Mouse (Mus musculus): ENCODE results near the gene Acox3.
A peak's percentile ranks its signal among the peaks of the same experiment; 100 is the strongest.

Acox3 gene

DNA sequence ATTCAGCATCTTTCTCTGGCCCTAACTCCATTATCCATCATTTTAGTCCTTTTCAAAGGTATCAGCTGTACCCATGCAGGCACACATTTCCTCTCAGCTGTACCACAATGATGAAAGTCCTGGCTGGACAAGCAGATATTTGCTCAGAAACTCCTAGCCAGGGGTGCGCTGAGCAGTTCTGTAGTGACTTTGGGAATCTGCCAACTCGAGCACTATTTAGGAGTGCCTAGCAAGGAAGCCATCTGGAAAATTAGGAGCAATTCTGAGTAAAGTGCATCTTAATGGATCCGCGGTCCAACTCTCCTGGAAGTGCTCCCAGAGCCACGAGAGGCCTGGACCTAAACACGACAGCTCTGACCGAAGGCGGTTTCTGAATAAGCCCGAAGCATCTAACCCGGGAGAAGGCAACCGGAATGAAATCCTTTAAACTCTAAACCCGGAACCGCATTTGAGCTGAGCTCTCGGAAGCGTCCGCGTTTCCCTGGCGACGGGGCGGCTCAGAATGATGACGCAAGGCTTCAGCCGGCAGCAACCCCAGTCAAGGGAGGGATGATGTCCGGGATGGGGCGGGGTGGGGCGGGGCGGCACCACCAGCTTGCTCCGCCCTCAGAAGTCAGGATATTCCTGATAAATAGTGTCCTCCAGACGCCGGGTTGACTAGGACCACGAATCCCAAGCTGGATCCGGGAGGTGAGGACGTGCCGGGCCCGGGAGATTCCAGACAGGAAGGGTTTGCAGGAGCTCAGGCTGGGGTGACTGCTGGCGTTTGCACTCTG lies at the start of gene Acox3:
Acox3 (plus strand) TSS at position 596 of the 776 bp plus-strand sequence.
- DNase-seq (ENCODE audit: low spot score) = peak; percentile 95

DNA sequence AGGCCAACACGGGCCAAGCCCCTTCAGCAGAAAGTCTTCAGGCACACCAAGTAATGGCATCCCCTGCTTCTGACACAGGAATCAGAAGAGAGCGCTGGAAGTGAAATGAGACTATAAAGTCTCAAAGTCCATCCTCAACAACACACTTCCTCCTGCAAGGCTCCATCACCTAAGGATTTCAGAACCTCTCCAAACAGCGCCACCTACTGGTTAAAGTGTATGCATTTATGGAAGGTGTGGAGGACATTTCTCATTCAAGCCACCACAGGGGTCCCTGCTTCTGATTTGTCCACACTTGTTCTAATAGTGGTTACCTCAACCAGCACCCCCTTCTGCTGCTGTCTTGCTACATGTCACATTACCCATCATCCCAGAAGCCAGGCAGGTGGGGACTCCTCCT lies 46.6 kb upstream of the Acox3 start:
- DNase-seq (ENCODE audit: low spot score) = no peak

DNA sequence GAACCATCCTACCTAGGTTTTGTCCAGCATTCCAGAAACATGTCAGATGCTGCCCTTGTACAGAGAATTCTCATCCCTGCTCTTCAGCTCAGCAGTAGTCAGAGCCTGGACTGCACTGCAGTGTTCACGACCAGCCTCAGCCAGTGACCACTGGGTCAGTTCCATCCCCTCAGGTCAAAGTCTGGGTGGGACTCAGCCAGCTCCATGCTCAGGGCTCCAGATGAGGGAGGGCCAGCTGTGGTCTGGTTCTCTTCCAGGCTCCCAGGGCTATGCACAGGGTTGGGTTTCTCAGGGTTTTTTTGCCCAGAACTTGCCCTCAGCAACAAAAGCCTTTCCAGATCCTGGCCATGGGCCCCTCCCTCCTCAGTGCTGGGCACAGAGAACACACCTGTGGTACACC lies 45.4 kb upstream of the Acox3 start:
- no peak for DNase-seq (ENCODE audit: low spot score)

DNA sequence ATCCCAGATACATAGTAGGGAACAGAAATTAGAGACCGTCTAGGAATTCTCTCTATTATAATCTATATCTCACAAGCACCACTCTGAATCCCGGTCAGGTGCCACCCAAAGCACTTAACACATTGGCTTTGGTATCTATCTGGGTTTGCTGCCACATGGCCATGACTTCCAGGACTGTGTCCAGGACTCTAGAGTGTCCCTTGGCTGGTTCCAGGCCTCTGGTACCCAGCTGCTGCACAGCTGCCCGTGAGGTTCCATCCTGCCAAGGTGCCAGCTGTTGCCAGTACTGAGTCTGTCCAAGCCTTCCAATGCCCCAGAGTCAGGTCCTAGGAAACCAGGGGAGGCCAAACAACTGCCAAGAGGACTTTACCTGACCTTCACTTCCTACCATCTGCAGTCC lies 44.8 kb upstream of the Acox3 start:
- DNase-seq (ENCODE audit: low spot score) = no peak

DNA sequence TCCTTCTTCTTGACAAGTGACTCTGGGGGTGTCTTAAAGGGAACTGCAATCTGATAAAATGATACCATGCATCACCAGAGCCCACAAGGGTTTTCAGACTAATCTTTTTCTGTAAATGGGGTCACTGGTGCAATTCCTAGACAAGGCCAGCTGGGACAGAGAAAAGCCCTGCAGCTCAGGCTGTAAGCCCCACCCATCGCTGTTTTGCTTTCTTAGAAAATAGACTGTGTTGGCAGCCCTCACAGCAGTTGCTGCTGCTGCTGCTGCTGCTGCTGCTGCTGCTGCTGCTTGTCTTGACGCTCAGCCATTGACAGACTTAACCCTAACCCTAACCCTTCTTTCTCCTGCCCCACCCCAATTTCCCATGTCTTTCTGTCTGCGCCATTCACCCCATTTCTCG lies 43.3 kb upstream of the Acox3 start:
- no peak for DNase-seq (ENCODE audit: low spot score)

DNA sequence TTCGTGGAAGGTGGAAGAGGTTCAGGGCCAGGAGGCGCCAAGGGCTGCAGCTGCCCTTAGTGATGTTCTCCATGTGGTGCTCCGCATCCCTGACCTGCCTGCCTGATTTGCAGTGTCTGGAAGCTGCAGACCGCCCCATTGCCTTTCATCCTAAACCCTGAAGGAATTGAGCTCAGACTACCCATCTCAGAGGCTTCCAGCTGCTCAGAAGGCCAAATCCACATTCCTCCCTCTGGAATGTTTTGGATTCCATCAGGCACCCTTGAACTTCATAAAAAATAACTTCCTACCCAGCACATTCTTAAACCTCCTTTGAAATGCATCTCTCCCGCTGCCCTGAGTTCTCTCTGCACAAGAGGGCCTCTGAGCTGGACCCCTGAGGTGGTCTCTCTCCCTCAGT lies 42.3 kb upstream of the Acox3 start:
- no peak for DNase-seq (ENCODE audit: low spot score)

DNA sequence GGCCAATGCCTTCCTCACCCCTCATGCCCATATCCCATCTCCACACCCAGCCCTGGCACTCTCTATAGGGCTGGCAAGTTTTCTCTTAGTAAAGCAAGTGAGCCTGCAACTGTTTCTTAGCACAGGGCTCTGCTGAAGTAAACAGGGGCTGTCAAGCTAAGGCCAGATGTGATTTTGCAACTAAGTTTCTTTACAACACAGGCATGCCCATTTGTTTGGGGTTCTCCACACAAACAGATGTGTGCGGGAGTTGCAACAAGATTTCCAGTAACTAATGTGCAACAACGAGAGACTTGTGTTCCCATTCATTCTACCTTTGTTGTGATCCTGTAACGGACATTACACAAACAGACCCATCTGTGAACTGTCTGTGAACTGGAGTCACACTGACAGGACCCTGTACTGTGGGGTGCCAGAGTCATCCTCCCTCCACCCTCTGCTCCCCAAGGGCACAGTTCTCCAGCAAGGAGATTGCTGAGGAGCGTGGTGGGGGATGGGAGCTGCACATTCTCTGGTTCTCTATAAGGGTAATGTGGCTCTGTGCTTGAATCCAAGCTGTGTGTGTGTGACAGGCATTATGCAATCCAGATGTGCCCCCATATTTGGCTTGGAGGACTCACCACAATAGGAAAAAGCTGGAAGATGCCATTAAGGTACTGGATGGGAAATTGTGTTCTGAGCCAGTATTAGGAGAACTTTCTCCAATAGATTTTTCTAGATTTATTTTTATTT lies 41.6 kb upstream of the Acox3 start:
- no peak for DNase-seq (ENCODE audit: low spot score)

DNA sequence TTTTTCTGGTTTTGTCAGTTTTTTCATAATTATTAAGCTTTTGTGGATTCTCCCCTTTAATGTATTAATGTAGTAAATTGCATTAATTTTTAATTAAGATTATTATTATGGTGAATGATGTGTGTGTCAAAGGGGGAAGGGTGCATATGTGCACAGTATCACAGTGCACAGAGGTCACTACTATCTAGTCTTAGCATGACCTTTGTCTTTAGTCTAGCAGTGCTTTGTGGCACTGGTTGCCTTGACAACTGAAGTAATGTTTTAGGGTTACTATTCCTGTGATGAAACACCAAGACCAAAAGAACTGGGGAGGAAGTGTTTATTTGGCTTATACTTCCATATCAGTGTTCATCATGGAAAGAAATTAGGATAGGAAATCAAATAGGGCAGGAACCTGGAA lies 36.7 kb upstream of the Acox3 start:
- no peak for DNase-seq (ENCODE audit: low spot score)

DNA sequence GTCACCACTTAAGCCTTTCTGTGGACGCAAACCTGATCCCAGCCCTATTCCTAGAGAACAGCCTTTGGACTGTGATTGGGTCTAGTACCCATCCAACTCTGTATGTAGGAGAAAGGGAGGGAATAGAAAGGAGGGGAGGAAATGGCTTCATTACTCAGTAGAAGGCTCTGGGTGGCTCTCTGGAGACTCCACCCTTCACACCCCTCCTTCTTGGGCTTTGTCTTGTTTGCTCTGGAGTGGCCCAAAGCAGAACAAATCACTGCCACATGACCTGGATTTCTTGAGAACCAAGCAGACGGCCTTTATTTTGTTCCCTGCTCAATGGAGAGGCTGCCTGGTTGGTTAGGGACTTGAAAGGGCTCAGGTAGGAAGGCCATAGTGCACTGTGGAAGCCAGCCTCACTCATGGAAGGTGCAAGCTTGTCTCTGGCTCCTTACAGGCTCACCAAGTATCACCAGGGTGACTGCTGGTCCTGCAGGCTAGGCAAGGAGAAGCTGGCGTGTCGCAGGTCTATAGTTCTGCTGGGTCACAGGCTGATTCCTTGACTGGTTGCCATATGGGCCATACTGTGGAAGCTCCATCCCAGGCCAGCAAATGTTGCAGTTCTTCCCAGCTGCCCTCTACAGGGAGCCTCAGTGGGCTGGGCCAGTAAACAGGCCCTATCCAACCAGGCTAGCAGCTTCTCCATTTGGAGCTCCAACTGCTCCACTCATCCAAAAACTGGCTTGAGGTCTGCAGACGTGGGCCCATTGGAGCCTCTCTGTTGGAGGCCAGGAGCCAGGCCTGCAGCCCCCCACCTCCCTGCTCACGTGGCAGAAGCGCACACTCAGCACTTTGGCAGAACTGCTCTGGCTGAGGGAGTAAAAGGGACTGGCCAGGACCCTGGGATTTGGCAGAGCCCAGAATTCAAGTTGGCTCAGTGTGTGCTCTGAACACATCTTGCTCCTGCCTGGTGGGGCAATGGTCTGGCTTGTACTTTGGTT lies 30.7 kb upstream of the Acox3 start:
- DNase-seq (ENCODE audit: low spot score) = no peak

DNA sequence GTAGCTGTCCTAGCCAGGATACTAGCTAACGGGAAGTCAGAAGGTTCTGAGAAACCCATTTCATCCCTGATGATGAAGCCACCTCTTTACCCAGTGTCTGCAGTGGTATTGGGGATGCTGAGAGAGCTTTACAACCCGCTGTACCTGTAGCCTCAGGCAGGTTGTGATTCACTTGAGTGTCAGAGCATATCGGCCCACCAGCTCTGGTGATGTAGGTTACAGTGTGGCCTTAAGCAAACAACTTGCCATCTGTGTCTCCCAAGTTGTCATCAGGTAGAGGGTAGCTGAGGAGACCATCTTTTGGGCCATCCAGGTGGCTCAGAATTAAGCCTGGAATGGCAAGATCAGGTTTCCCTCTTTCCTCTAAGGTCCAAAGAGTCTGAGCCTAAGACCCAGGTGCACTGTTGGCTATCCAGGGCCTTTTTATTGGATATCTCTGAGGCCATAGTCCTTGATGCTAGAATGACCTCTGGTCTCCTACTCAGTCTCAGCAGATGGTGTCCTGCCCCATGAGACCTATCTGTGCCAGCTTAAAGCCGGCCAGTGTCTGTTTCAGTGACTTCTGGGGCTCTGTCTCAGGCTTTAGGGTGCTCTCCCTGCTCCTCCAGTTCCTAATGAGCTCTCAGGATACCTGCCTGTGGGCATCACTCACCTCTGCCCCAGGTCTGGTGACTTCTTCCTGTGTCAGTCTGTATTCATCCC lies 29.9 kb upstream of the Acox3 start:
- no peak for DNase-seq (ENCODE audit: low spot score)

DNA sequence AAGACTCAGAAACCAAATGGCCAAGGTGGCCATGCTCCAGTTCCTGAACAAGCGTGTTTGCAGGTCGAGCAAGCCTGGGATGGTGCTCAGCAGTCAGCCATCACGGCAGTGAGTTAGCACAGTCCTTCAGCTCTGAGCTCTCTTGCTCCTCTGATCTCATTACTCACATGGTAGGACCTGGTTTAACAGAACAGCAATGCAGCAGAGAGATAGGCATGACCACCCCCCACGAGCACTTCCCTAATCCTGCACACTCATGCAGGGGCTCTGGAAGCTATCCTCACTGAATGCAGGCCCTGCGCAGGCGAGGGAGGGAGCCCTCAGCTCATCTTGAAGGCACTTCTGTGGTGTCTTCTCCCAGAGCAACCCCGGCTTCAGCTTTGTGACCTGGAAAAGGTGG lies 26.4 kb upstream of the Acox3 start:
- no peak for DNase-seq (ENCODE audit: low spot score)

DNA sequence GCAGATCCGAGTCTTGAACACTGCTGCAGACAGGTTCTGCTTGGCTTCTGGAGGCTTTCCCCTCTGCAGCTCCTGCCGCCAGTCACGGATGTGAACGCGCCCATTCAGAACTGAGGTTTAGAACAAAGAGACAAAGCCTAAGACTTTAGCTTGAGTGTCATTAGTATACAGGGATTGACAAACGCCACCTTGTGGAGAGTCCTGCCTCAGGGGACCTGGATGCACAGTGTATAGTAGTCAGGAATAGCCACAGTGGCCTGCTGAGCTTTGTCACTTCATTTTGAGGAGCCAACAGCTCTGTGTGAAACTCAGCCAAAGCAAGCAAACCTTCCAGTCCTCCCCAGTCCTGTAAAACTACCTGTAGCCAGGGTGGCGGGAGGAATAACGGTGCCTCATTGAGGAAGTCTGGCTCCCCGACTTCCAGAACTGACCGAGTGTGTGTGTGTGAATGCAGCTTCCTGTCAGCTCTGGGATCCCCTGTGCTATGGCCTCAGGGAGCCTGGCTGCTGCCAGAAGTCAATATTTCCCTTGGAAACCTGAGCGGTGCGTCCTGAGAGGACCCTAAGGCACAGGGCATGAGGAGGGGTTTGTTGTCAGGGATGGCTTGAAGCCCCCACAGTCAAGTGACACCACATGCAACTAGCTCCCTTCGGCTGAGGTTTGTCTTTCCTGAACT lies 24.8 kb upstream of the Acox3 start:
- no peak for DNase-seq (ENCODE audit: low spot score)

DNA sequence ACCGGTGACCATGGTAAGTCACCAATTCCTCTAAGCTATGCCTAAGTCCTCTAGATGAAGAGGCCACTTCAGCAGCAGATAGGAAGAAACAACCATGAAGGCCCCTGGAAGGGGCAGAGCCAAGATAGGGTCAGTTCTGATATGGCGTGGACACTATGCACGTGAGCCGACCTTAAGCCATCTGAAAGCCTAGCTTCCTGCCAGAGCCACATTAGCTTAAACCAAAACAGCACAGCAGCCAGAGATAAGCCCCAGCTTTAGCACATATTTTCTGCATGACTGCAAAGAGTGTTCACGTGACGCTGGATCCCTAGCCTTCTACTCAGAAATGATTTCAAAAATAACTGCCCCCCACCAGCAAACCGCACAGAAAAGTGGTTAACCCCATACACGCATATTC lies 23.4 kb upstream of the Acox3 start:
- no peak for DNase-seq (ENCODE audit: low spot score)

DNA sequence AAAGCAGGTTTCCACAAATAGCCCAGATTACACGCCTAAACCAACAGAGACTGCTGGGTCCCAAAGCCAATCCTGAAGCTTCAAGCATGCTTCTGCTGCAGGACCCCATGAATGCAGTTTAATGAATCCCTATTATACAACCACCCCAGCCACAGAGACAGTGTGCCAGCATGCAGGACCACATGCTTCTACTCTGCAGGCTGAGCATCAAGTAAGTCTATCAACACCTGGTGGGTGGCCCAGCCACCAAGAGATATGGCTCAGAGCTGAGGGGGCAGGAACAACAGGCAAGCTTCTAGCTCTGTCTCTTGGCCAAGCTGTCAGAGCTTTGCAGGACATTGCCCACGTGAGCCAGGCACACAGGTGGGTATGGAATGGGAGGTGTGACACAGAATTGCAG lies 20.2 kb upstream of the Acox3 start:
- DNase-seq (ENCODE audit: low spot score) = no peak

DNA sequence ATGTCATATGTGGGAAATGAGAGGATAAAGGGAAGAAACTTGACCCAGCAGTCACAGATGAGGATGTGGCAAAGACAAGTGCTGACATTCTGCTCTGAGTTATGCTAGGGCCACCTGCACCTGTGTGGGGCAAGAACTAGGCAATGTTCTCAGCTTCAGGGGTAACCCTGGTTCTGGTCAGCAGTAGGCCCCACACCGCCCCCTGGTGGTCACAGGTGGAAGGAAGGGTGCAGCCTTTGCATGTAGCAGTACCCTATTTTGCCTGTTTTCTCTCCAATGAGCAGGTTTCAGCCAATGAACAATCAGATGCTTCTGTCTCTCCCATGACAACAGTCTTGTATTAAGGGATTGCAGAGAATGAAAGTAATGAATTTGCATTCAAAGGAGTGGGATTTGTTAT lies 19.4 kb upstream of the Acox3 start:
- peak; percentile 80 for DNase-seq (ENCODE audit: low spot score)

DNA sequence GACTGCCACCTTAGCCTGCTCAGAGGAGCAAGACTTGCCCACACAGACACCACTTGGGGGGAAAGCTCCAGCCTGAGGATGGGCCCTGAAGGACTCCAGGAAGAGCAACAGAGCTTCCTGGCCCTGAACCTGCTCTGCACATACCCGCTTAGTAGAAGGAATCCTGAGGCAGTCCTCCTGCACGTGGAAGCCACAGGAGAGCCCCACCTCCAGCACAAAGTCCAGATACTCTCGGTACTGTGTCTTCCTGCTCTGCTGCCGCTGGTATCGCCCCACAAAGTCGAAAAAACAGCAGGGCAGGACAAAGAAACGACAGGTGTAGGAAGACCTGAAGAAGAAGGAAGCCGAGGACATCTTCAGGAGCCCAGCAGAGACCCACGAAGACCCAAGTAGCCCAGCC lies 17.6 kb upstream of the Acox3 start:
- no peak for DNase-seq (ENCODE audit: low spot score)

DNA sequence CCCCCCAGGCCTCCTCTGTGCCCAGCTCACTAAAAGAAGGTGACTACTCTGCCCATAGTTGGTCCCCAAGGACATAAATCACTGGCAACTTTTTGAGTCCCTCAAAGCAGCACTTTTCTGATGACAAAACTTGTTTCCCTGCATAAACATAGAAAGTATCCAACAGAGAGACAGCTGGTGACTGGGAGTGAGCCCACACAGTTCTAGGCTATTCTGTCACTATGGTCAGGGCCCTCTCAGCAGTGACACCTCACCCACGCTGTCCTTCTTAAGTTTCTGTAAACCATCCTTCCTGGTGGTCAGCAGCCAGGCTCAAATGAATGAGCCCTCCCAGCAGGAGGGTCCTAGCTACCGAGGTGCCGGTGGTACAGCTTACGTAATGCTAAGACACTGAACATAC lies 16.2 kb upstream of the Acox3 start:
- no peak for DNase-seq (ENCODE audit: low spot score)

DNA sequence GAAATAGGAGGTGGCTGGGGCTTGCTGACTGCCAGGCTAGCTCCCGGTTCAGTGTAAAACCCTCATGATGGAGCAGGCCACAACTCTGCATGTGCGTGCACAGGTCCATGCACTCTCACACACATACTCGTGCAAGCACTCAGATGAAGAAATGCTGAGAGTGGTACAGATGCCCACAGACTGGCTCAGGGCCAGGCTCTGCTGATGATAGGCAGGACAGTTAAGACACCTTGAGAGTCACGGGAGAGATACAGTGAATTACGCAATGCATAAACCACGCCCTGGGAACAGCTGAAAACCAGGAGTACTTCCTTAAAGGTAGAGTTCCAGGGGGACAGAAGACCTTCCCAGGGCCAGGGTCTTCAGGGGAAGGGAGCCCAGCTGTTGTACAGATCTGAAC lies 11.3 kb upstream of the Acox3 start:
- no peak for DNase-seq (ENCODE audit: low spot score)

DNA sequence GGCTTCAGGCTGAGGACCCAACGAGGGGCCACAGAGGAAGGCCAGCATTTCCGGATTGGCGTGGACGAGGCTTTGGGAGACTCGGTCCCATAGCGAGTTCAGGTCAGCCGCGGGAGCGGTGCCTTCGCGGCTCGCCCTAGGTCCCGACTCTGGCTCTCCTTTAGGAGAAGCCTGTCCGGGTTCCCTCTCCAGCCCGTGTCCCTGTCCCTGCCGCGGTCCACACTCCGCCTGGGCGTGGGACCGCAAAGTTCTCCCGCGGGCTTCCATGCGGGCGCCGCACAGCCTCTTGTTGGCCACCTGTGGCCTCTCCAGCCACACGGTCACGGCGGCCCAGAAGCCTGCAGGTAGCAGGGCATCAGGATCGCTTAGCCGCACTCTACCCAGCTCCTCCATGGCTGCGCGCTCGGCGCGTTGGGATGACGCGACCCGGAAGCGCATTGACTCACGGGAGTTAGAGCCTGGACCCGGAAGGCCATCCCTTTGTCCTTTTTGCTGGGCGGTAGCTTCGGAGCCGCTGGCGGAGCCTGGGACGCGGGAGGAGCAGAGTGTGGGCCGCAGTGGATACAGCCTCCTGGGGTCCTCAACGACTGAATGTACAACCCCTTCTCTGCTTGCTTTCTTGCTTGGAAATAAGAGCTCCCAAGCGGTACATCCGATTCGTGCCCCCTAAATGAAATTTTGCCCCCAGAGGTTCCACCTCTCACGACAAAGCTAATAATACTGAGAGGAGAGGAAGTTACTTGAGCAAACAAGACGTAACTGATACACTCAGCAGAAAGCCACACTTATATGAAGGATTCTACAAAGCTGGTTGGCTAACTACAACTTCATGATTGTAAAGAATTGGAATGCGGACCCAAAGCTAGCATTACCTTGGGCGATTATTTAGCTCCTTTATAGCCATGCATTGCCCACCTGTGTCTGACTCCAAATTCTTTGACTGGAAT lies 7.9 kb upstream of the Acox3 start, which contains the start of gene Trmt44:
Trmt44 (minus strand) TSS at position 418 of the 947 bp plus-strand sequence.
- peak; percentile 90 for DNase-seq (ENCODE audit: low spot score)

DNA sequence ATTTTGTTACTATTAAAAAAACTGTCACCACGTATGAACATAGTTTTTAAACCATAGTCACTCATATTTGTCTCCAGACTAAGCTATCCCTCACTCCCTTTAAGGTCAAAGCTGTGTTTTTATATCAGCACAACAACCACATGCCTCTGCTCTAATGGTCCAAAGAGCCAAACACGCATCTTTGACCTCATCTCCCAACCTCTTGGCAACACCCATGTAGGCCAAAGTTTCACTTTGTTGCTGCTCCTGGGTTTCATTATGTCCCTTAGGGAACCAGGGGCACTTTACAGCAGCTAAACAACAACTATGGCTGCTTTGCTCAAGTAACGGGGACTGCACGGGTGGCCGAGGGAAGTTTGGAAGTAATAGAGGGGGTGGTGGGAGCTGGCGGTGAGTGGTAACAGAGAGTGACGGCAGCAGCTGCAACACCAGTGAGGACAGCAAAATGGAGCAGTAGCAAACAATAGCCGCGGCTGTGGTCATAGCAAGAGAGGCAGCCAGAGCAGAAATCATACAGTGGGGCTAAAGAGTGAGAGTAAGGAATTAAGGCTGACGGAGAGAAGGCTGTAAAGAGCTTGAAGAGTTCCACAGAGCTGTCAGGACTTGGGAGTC lies 6.3 kb upstream of the Acox3 start:
- DNase-seq (ENCODE audit: low spot score) = no peak
